Mouse (Mus musculus) testis, postnatal 10 days (tissue): ENCODE data around the gene Tnfsfm13.
A peak's percentile ranks its signal among the peaks of the same experiment; 100 is the strongest.
"Not testable (repeated sequence)": the region's sequence is repeated elsewhere in the genome, so short reads cannot be mapped to it uniquely, and the experiment has no call there.

Experiments
- DNase-seq: peaks from one replicate; pipeline ENCODE4 v3.0.0; 2021; ENCODE audit warnings: low spot score

The Tnfsfm13 gene

GRCm38 (mm10) chr11:69704613-69705010, 8.7 kb upstream of the Tnfsfm13 start:
- DNase-seq = no peak

GRCm38 (mm10) chr11:69703814-69704612, 8.1 kb upstream of the Tnfsfm13 start:
- DNase-seq = no peak

- not testable (repeated sequence) for DNase-seq
Observed at GRCm38 (mm10) chr11:69703381-69703780, 7.5 kb upstream of the Tnfsfm13 start.

- DNase-seq = not testable (repeated sequence)
Observed at GRCm38 (mm10) chr11:69702886-69703285, 7.0 kb upstream of the Tnfsfm13 start.

GRCm38 (mm10) chr11:69699595-69699994, 3.7 kb upstream of the Tnfsfm13 start:
- no peak for DNase-seq

GRCm38 (mm10) chr11:69698574-69698973, 2.7 kb upstream of the Tnfsfm13 start:
- no peak for DNase-seq

GRCm38 (mm10) chr11:69697396-69697795, 1.5 kb upstream of the Tnfsfm13 start:
- DNase-seq = no peak

- DNase-seq = no peak
Observed at GRCm38 (mm10) chr11:69695046-69695360, 895 bp downstream of the Tnfsfm13 start.

- DNase-seq = no peak
Observed at GRCm38 (mm10) chr11:69693421-69693965, 2.4 kb downstream of the Tnfsfm13 start.

- DNase-seq = no peak
Observed at GRCm38 (mm10) chr11:69692863-69693262, 3.0 kb downstream of the Tnfsfm13 start.

GRCm38 (mm10) chr11:69692196-69692811, 3.6 kb downstream of the Tnfsfm13 start:
- no peak for DNase-seq

- DNase-seq = no peak
Observed at GRCm38 (mm10) chr11:69689891-69690290, 6.0 kb downstream of the Tnfsfm13 start.

GRCm38 (mm10) chr11:69687061-69687460, 8.8 kb downstream of the Tnfsfm13 start:
- DNase-seq = no peak

GRCm38 (mm10) chr11:69686377-69686776, 9.5 kb downstream of the Tnfsfm13 start:
- peak; percentile 95 for DNase-seq

- peak; percentile 81 for DNase-seq
Observed at GRCm38 (mm10) chr11:69685526-69686148, 10.3 kb downstream of the Tnfsfm13 start, which contains the start of gene Tnfsf13. Gene Tnfsf13, minus strand, starts transcription at chr11:69685784.

- peak; percentile 52 for DNase-seq
Observed at GRCm38 (mm10) chr11:69684936-69685335, 11.0 kb downstream of the Tnfsfm13 start.

- DNase-seq = peak; percentile 65
Observed at GRCm38 (mm10) chr11:69684128-69684745, 11.7 kb downstream of the Tnfsfm13 start.

GRCm38 (mm10) chr11:69683576-69683975, 12.3 kb downstream of the Tnfsfm13 start:
- no peak for DNase-seq

GRCm38 (mm10) chr11:69682840-69683533, 12.9 kb downstream of the Tnfsfm13 start:
- DNase-seq = peak; percentile 95

- peak; percentile 61 for DNase-seq
Observed at GRCm38 (mm10) chr11:69682209-69682839, 13.6 kb downstream of the Tnfsfm13 start.
